Comparison of ENCODE assay signal across 8 mouse cellular contexts in genomic region chr9:62550661-62551093, GRCm38 (mm10). TPM values are rescaled to one million over a fixed set of nuclear protein-coding genes. Genes with fewer than 3 reads are reported as not detected.
DNase-seq lines count a peak whose midpoint lies in the region; ATAC-seq and TF ChIP-seq lines count a peak whose summit lies in the region.

No protein-coding gene starts in this region.

- H3K27me3 ChIP-seq in heart, embryonic 11.5 days (ENCODE audit: control insufficient read depth, insufficient read depth, low read length): no peaks in the 10 kb centered on the region
- peaks cover 12% of the 10 kb centered on the region for H3K27me3 ChIP-seq in E14TG2a.4 (ENCODE audit: insufficient read depth, low read length)

- H3K4me1 ChIP-seq in heart, embryonic 11.5 days (ENCODE audit: control insufficient read depth, insufficient read depth, low read length): no peaks in the 10 kb centered on the region
- peaks cover 13% of the 10 kb centered on the region for H3K4me1 ChIP-seq in E14TG2a.4 (replicated peaks; ENCODE audit: low read depth, low read length)

- no peak overlapping the region for H3K9ac ChIP-seq in heart, embryonic 11.5 days (ENCODE audit: low read depth, low read length)

- no peak overlapping the region for H3K4me3 ChIP-seq in heart, embryonic 11.5 days (ENCODE audit: low read depth, low read length)
- peak overlapping the region; percentile 66 for H3K4me3 ChIP-seq in E14TG2a.4 (replicated peaks; ENCODE audit: low read length)

- H3K4me2 ChIP-seq in heart, embryonic 11.5 days: no peak overlapping the region

- 0 out of 2 replicates have a peak, but pooled peaks have one; percentile 37 for ATAC-seq in heart, embryonic 11.5 days (replicated peaks; ENCODE audit: insufficient number of reproducible peaks, low FRiP score, low TSS enrichment)
- ATAC-seq in granulocyte monocyte progenitor cell, adult 5-6 weeks (replicated peaks; ENCODE audit: poor library complexity, severe bottlenecking): peak; percentile 77
- ATAC-seq in megakaryocyte progenitor cell, adult 5-6 weeks (replicated peaks; ENCODE audit: poor library complexity): peak; percentile 77

- H3K36me3 ChIP-seq in heart, embryonic 11.5 days (ENCODE audit: control insufficient read depth, insufficient read depth, low read length): no peaks in the 10 kb centered on the region
- no peaks in the 10 kb centered on the region for H3K36me3 ChIP-seq in E14TG2a.4 (ENCODE audit: insufficient read depth, low read length)

- H3K27ac ChIP-seq in heart, embryonic 11.5 days (ENCODE audit: low read depth, low read length): no peak overlapping the region

- no peaks in the 10 kb centered on the region for H3K9me3 ChIP-seq in heart, embryonic 11.5 days (replicated peaks; ENCODE audit: control insufficient read depth, low read length)
- H3K9me3 ChIP-seq in E14TG2a.4 (ENCODE audit: low read length): no peaks in the 10 kb centered on the region

- WGBS in heart, embryonic 11.5 days (ENCODE audit: insufficient replicate concordance): 44% methylated on average over 11 of the region's 11 CpGs

- TF ChIP-seq CTCF in E14TG2a.4 (conservative IDR thresholded peaks at IDR 0.05; ENCODE audit: low read length): peak; percentile 72

- DNase-seq in heart, adult 8-10 months (ENCODE audit: low spot score): no peak
- DNase-seq in c-Kit-positive CD71-positive TER-119-positive erythroid progenitor cells, embryonic 14.5 days (ENCODE audit: low spot score): peak; percentile 34
- peak; percentile 77 for DNase-seq in kidney, postnatal 14 days
- peak; percentile 92 for DNase-seq in thymus, postnatal 4 days

RNA-seq across cellular contexts. Expression of gene Coro2b, which starts 13.8 kb away (rescaled TPM):
- polyA plus RNA-seq in heart, embryonic 11.5 days (2014; fragmentation: Nextera tagmentation; extraction: Ambion mirVana): 3.7 TPM in 2 replicates
- 10 to 100 TPM in 2 of 4 experiments, 1 to 10 TPM in 2; 8.6 to 12.9 (median 10.1) TPM for total RNA-seq in heart, adult 8-10 months (2022)
- 2.0 TPM in 1 of 2 replicates, not detected in the other for total RNA-seq in granulocyte monocyte progenitor cell, adult 5-6 weeks (2014; fragmentation: Nextera tagmentation)
- not detected in 2 replicates for total RNA-seq in granulocyte monocyte progenitor cell, adult 5-6 weeks (2017)
- total RNA-seq in megakaryocyte progenitor cell, adult 5-6 weeks (2015): 0.10 and 0.30 TPM in 2 replicates
- not detected in 2 replicates for total RNA-seq in megakaryocyte progenitor cell, adult 5-6 weeks (2017)
